Mouse (Mus musculus): ENCODE data around the gene Krt78. TPM values are rescaled to one million over a fixed set of nuclear protein-coding genes. Genes with fewer than 3 reads are reported as not detected.

The Krt78 gene
- polyA plus RNA-seq, 1 experiment from 2014 or later, result not detected

- no peak overlapping the region for H3K4me3 ChIP-seq
- H3K9ac ChIP-seq, result no peak overlapping the region
- H3K9me3 ChIP-seq, result no peaks in the 10 kb centered on the region
- H3K4me1 ChIP-seq, result no peaks in the 10 kb centered on the region
- ATAC-seq (ENCODE audit: insufficient number of reproducible peaks, insufficient read depth, low FRiP score, low TSS enrichment), result no peak
- H3K27me3 ChIP-seq, result no peaks in the 10 kb centered on the region
- H3K27ac ChIP-seq, result no peak overlapping the region
- no peaks in the 10 kb centered on the region for H3K36me3 ChIP-seq
- 85% methylated on average over 3 of the region's 3 CpGs for WGBS
- H3K4me2 ChIP-seq (replicated peaks), result no peak overlapping the region
Measured at GRCm38 (mm10) chr15:101958891-101959290, 4.8 kb upstream of the Krt78 start.

GRCm38 (mm10) chr15:101952733-101953474 is 1.2 kb downstream of the Krt78 start:
- Histone ChIP-seq H3K27ac (no peak overlapping the region), H3K9me3 (no peaks in the 10 kb centered on the region), H3K4me1 (no peaks in the 10 kb centered on the region), H3K4me2 (replicated peaks) (no peak overlapping the region), H3K36me3 (no peaks in the 10 kb centered on the region), H3K9ac (no peak overlapping the region), H3K27me3 (no peaks in the 10 kb centered on the region), H3K4me3 (no peak overlapping the region)
- ATAC-seq (ENCODE audit: insufficient number of reproducible peaks, insufficient read depth, low FRiP score, low TSS enrichment), result no peak
- 86% methylated on average over 7 of the region's 7 CpGs for WGBS

GRCm38 (mm10) chr15:101945430-101945829 is 8.7 kb downstream of the Krt78 start:
- Histone ChIP-seq H3K36me3 (no peaks in the 10 kb centered on the region), H3K27ac (no peak overlapping the region), H3K27me3 (no peaks in the 10 kb centered on the region), H3K9ac (no peak overlapping the region), H3K4me1 (peaks cover 5% of the 10 kb centered on the region; the same call in 1 of the 2 replicates), H3K4me2 (replicated peaks) (no peak overlapping the region), H3K4me3 (no peak overlapping the region), H3K9me3 (no peaks in the 10 kb centered on the region)
- 0 out of 2 replicates have a peak, but pooled peaks have one; percentile 28 for ATAC-seq (ENCODE audit: insufficient number of reproducible peaks, insufficient read depth, low FRiP score, low TSS enrichment)
- WGBS, result 80% methylated on average over 1 of the region's 1 CpGs

- Histone ChIP-seq H3K9me3 (no peaks in the 10 kb centered on the region), H3K27ac (no peak overlapping the region), H3K36me3 (no peaks in the 10 kb centered on the region), H3K9ac (no peak overlapping the region), H3K4me3 (no peak overlapping the region), H3K4me2 (replicated peaks) (no peak overlapping the region), H3K27me3 (no peaks in the 10 kb centered on the region), H3K4me1 (peaks cover 5% of the 10 kb centered on the region; the same call in 1 of the 2 replicates)
- WGBS, result 49% methylated on average over 8 of the region's 8 CpGs
- ATAC-seq (ENCODE audit: insufficient number of reproducible peaks, insufficient read depth, low FRiP score, low TSS enrichment), result no peak
Measured at GRCm38 (mm10) chr15:101941948-101942347, 12.1 kb downstream of the Krt78 start.

- no peak within 1 kb of the TSS for H3K9ac ChIP-seq
- WGBS, result 60% methylated on average over 6 of the region's 6 CpGs
- H3K27me3 ChIP-seq, result no peaks in the 10 kb centered on the region
- H3K27ac ChIP-seq, result no peak within 1 kb of the TSS
- H3K36me3 ChIP-seq, result no peaks in the 10 kb centered on the region
- peaks cover 5% of the 10 kb centered on the region; the same call in 1 of the 2 replicates for H3K4me1 ChIP-seq
- H3K9me3 ChIP-seq, result no peaks in the 10 kb centered on the region
- H3K4me2 ChIP-seq (replicated peaks), result no peak within 1 kb of the TSS
- no peak for ATAC-seq (ENCODE audit: insufficient number of reproducible peaks, insufficient read depth, low FRiP score, low TSS enrichment)
- no peak within 1 kb of the TSS for H3K4me3 ChIP-seq
Measured at GRCm38 (mm10) chr15:101940274-101940829, 13.7 kb downstream of the Krt78 start, which contains the start of gene Krt79. Gene Krt79 (minus strand): TSS chr15:101940324.

- Histone ChIP-seq H3K9me3 (no peaks in the 10 kb centered on the region), H3K27me3 (no peaks in the 10 kb centered on the region), H3K4me3 (no peak overlapping the region), H3K9ac (no peak overlapping the region), H3K4me1 (peaks cover 5% of the 10 kb centered on the region; the same call in 1 of the 2 replicates), H3K36me3 (no peaks in the 10 kb centered on the region), H3K27ac (no peak overlapping the region), H3K4me2 (replicated peaks) (no peak overlapping the region)
- ATAC-seq (ENCODE audit: insufficient number of reproducible peaks, insufficient read depth, low FRiP score, low TSS enrichment), result no peak
- 79% methylated on average over 9 of the region's 9 CpGs for WGBS
Measured at GRCm38 (mm10) chr15:101938600-101939308, 15.3 kb downstream of the Krt78 start.

GRCm38 (mm10) chr15:101933024-101933423 is 21.1 kb downstream of the Krt78 start:
- no peak overlapping the region for H3K4me2 ChIP-seq (replicated peaks)
- H3K36me3 ChIP-seq, result no peaks in the 10 kb centered on the region
- H3K27ac ChIP-seq, result no peak overlapping the region
- no peaks in the 10 kb centered on the region for H3K9me3 ChIP-seq
- no peak overlapping the region for H3K4me3 ChIP-seq
- WGBS, result 55% methylated on average over 6 of the region's 6 CpGs
- H3K9ac ChIP-seq, result no peak overlapping the region
- peaks cover 21% of the 10 kb centered on the region for H3K4me1 ChIP-seq
- peaks cover 10% of the 10 kb centered on the region for H3K27me3 ChIP-seq
- ATAC-seq (ENCODE audit: insufficient number of reproducible peaks, insufficient read depth, low FRiP score, low TSS enrichment), result no peak

- H3K9me3 ChIP-seq, result no peaks in the 10 kb centered on the region
- 5% methylated on average over 17 of the region's 17 CpGs for WGBS
- no peak for ATAC-seq (ENCODE audit: insufficient number of reproducible peaks, insufficient read depth, low FRiP score, low TSS enrichment)
- H3K9ac ChIP-seq, result no peak overlapping the region
- H3K36me3 ChIP-seq, result no peaks in the 10 kb centered on the region
- H3K27me3 ChIP-seq, result peaks cover 10% of the 10 kb centered on the region
- H3K4me2 ChIP-seq (replicated peaks), result peak overlapping the region; percentile 37
- peaks cover 28% of the 10 kb centered on the region for H3K4me1 ChIP-seq
- peak overlapping the region; percentile 15; the same call in 1 of the 2 replicates for H3K4me3 ChIP-seq
- no peak overlapping the region for H3K27ac ChIP-seq
Measured at GRCm38 (mm10) chr15:101929666-101930065, 24.4 kb downstream of the Krt78 start.

- 12% methylated on average over 9 of the region's 9 CpGs for WGBS
- Histone ChIP-seq H3K27me3 (peaks cover 10% of the 10 kb centered on the region), H3K27ac (no peak overlapping the region), H3K9me3 (no peaks in the 10 kb centered on the region), H3K4me2 (replicated peaks) (no peak overlapping the region), H3K4me1 (peaks cover 28% of the 10 kb centered on the region), H3K9ac (no peak overlapping the region), H3K36me3 (no peaks in the 10 kb centered on the region), H3K4me3 (no peak overlapping the region)
- ATAC-seq (ENCODE audit: insufficient number of reproducible peaks, insufficient read depth, low FRiP score, low TSS enrichment), result no peak
Measured at GRCm38 (mm10) chr15:101929087-101929486, 25.0 kb downstream of the Krt78 start.

- Histone ChIP-seq H3K27ac (0 out of 2 replicates have a peak overlapping the region, but pooled peaks have one; percentile 4), H3K9ac (no peak overlapping the region), H3K36me3 (no peaks in the 10 kb centered on the region), H3K4me2 (replicated peaks) (no peak overlapping the region), H3K9me3 (no peaks in the 10 kb centered on the region), H3K27me3 (peaks cover 10% of the 10 kb centered on the region), H3K4me3 (no peak overlapping the region), H3K4me1 (peaks cover 28% of the 10 kb centered on the region)
- ATAC-seq (ENCODE audit: insufficient number of reproducible peaks, insufficient read depth, low FRiP score, low TSS enrichment), result no peak
- WGBS, result 65% methylated on average over 12 of the region's 12 CpGs
Measured at GRCm38 (mm10) chr15:101927340-101928080, 26.6 kb downstream of the Krt78 start.

GRCm38 (mm10) chr15:101925041-101925440 is 29.0 kb downstream of the Krt78 start:
- H3K27me3 ChIP-seq, result peaks cover 2% of the 10 kb centered on the region; the same call in 1 of the 2 replicates
- H3K36me3 ChIP-seq, result no peaks in the 10 kb centered on the region
- no peak for ATAC-seq (ENCODE audit: insufficient number of reproducible peaks, insufficient read depth, low FRiP score, low TSS enrichment)
- no peak overlapping the region for H3K4me3 ChIP-seq
- no peak overlapping the region for H3K27ac ChIP-seq
- WGBS, result 84% methylated on average over 1 of the region's 1 CpGs
- no peak overlapping the region for H3K4me2 ChIP-seq (replicated peaks)
- H3K9me3 ChIP-seq, result no peaks in the 10 kb centered on the region
- H3K9ac ChIP-seq, result no peak overlapping the region
- peaks cover 20% of the 10 kb centered on the region for H3K4me1 ChIP-seq
